Mouse (Mus musculus) yolk sac, embryonic 10.5 days (tissue): Measurements from ENCODE around the gene Osbpl10.
"Not testable (repeated sequence)": the region's sequence is repeated elsewhere in the genome, so short reads cannot be mapped to it uniquely, and the experiment has no call there.

ENCODE experiments used
- DNase-seq: peaks from one replicate; pipeline ENCODE4 v3.0.0-alpha.2; 2017; ENCODE audit warnings: low spot score

Gene Osbpl10

DNA sequence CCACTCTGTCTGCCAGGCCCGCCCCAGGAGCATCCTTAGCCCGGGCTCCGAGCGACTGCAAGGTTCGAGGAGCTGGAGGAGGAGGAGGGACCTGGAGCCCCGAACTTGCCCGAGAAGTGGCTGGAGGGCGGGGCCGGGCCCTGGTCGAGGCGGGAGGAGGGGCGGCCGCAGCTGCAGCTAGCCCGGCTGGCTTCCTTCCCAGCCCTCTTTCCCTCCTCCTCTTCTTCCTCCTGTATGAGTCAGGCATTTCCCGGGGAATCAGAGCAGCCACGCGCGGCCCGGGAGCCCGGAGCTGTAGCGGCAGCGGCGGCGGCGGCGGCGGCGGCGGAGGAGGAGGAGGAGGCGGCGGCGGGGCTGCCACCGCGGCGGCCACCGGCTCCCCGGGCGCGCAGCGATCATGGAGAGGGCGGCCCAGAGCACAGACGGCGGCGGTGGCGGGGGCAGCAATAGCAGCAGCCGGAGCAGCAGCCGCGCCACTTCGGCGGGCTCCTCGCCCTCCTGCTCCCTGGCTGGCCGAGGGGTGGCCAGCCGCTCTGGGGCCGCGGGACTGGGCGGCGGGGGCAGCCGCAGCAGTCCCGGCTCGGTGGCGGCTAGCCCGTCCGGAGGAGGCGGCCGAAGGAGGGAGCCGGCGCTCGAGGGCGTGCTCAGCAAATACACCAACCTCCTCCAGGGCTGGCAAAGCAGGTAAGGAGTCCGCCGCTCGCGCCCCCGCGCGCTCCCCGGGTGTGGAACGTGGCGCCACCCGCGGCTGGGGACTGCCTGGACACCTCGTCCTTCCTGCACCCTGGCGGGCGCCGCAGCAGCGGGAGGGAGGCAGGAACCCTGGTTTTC is at the start of gene Osbpl10:
Gene Osbpl10 (plus strand): TSS at position 289 of the 831 bp plus-strand sequence.
- peak; percentile 84 for DNase-seq

DNA sequence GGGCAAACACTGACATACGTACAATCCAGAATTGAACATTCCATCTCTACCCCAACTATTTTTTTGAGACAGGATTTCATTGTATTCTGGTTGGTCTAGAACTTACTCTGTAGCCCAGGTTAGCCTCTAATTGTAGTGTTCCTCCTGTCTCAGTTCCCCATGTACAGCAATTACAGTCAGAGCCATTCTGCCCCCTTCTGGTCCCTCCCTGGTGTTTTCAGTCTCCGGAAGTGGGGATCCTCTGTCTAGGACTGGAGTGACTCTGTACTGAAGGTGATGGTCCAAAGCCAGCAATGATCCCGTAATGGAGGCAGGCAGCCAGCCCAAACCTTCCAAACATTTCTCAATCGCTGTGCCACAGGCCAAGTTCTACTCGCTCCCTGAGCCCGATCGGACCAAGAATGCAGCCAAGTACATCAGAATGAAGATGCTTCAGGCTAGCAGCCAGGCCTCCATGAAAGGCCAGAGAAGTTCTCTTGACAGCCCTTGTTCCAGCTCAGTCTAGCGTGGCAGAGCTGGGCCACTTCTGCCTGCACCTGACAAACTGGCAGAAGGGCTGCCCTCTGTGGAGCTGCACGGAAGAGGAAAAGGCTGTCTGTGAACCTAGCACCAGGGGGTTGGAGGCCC is 47.8 kb upstream of the Osbpl10 start:
- DNase-seq: no peak

- DNase-seq: no peak
Observed at GRCm38 (mm10) chr9:114932607-114933006, 45.8 kb upstream of the Osbpl10 start.

DNA sequence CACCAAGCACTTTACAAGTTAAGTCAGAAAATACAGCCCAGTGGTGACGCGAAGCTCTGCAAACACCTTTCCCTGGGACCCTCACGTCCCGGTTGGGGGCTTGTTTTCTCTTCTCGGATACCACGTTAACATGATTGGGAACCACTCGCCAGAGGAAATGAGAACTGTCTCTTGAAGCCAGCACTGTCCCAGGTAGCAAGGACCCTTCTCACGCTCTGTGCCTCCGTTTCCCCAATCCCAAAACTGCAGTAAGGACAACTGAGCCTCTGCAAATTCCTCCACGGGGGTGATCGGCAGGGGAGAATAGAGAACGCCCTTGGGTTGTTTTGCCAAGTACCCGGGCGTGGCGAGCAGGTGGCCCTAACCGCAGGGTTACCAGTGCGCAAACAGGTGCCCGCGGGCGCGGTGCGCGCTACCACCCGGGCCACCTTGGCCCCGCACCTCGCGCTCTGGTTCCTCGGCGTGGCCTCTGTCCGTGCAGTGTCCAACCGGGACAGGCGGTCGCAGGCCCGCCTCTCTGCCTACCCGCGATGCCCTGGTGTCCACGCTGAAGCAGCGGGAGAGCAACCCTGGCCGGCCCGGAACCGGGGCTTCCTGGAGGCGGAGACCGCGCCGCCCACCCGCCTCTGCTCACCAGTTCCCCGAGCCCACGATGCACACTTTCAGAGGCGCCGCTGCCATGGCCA is 45.2 kb upstream of the Osbpl10 start:
- no peak for DNase-seq

- DNase-seq: peak; percentile 98
Observed at GRCm38 (mm10) chr9:114933723-114934171, 44.6 kb upstream of the Osbpl10 start, which contains the start of gene Gpd1l. Gpd1l (minus strand) TSS chr9:114933987.

GRCm38 (mm10) chr9:114934231-114934630 is 44.1 kb upstream of the Osbpl10 start:
- no peak for DNase-seq

DNA sequence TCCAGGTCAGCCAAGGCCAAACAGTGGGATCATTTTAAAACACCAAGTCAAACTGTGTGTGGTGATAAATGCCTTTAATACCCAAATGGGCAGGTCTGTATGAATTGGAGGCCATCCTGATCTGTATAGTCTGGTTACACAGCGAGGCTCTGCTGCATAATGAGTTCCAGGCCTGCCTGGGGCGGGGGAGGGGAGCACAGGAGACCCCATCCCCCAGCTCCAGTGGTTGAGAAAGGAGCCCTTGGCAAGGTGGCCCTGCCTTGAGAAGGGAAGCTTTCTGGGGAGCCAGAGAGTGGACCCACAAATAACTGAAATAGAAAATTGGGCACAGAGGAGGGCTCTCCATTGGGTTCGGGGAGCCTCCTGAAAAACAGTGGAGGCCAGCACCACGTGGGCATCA is 43.0 kb upstream of the Osbpl10 start:
- no peak for DNase-seq

GRCm38 (mm10) chr9:114936687-114937086 is 41.7 kb upstream of the Osbpl10 start:
- no peak for DNase-seq

DNA sequence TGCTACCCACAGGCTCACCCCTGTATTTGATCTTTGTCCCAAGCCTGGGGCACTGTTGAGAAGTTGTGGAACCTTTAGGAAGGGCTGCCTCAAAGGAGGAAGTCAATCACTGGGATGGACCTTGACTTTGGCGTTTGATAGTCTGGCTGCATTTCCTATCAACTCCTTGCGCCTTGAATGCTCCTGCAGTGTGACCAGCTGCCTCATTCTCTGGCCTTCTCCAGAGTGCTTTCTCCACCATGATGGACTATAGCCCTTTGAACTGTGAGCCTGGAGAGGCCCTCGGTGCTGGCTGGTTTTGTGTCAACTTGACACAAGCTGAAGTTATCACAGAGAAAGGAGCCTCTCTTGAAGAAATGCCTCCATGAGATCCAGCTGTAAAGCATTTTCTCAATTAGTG is 33.7 kb upstream of the Osbpl10 start:
- no peak for DNase-seq

- DNase-seq: no peak
Observed at GRCm38 (mm10) chr9:114945576-114945975, 32.8 kb upstream of the Osbpl10 start.

GRCm38 (mm10) chr9:114948395-114948794 is 30.0 kb upstream of the Osbpl10 start:
- no peak for DNase-seq

DNA sequence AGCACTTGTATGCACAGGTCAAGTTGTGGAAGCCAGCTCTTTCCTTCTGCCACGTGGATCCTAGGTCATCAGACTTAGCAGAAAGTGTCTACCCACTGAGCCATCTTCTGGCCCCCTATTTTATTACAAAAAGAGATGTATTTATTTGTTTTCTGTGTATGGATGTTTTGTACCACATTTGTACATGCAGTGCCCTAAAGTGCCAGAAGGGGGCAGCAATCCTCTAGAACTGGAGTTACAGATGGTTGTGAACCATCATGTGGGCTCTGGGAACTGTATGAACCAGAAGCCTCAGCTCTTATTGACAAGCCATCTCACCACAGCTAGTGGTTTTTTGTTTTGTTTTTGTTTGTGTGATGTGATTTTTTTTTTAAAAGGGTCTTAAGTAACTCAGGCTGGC is 25.5 kb upstream of the Osbpl10 start:
- DNase-seq: no peak

GRCm38 (mm10) chr9:114955340-114955739 is 23.0 kb upstream of the Osbpl10 start:
- no peak for DNase-seq

- peak; percentile 23 for DNase-seq
Observed at GRCm38 (mm10) chr9:114956945-114957344, 21.4 kb upstream of the Osbpl10 start.

- DNase-seq: no peak
Observed at GRCm38 (mm10) chr9:114960043-114960789, 18.2 kb upstream of the Osbpl10 start.

GRCm38 (mm10) chr9:114960844-114961243 is 17.5 kb upstream of the Osbpl10 start:
- no peak for DNase-seq

DNA sequence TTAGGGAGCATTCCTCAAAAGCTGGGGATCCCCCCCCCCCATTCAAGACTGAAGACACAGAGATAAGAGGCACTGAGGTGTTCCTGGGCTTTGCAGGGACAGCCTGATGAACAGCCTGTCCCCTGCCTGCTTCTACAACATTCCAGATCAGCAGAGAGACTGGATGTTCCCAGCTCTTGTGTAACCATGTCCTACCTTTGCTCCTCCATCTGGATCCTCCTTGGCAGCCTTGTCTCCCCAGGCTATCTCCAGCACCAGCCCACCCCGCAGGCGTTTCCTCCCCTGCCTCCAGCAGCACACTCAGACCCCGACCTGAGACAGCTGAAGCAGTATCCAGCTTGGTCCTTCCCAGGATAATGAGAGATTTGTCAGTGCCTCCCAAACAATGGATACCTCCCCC is 14.3 kb upstream of the Osbpl10 start:
- no peak for DNase-seq

DNA sequence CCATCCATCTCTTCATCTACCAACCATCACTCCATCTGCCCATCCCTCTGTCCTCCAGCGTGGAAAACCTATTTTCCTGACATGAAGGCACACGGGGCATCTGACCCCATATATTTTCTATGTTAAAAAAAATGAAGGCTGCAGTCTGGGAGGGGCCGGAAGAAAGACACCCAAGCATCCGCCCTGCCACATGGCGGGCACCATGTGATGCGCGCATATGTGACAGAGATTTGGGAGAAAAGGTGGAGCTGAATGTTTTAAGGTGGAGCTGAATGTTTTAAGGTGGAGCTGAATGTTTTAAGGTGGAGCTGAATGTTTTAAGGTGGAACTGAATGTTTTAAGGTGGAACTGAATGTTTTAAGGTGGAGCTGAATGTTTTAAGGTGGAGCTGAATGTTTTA is 12.1 kb upstream of the Osbpl10 start:
- not testable (repeated sequence) for DNase-seq

DNA sequence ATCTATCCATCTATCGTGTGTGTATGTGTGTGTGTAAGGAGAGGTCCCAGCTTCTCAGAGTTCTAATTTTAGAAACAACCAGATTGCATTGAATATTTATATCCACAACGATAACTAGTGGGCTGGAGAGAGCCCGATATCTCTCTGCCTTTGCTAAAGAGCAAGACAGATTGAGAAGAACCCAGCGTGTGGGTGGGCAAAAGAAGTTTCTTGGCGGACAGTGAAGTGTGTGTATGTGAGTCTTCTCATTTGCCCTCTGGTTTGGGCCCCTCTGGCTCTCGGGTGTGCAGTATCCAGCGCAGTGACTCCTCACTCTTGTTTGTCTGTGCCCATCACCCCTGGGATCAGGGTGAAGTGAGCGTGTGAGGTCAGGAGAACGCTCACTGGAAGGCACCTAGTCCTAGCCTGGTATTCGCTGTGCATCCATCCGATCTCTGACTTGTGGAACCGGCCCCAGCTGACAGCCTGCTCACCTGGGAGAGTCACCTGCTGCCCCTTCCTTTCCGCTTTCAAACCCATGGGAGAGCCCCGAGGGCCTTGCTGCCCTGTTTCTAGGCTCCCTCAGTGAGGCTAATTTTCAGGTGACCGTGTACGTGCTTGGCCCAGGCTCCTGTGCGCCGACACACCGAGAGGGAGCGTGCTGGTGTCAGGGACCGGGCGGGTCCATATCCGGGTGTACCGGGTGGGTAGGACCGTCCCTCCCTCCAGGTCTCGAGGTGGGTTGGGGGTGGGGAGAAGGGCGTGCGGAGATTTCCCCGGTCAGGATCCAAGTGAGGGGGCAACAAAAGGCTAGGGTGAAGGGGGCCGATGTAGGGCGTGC is 698 bp upstream of the Osbpl10 start:
- DNase-seq: peak; percentile 70

GRCm38 (mm10) chr9:114979969-114980368 is 1.6 kb downstream of the Osbpl10 start:
- no peak for DNase-seq

- no peak for DNase-seq
Observed at GRCm38 (mm10) chr9:114982689-114983360, 4.5 kb downstream of the Osbpl10 start, which contains the start of gene Rps27rt. Rps27rt (minus strand) TSS chr9:114982739.
